Mouse (Mus musculus): Measurements from ENCODE around the gene St6galnac3.

Gene St6galnac3

GRCm38 (mm10) chr3:153472583-153473471 is 252.1 kb downstream of the St6galnac3 start:
- peak in 1 of 2 experiments; percentile 14 for DNase-seq (ENCODE audit: low spot score in 2 of 2)

DNA sequence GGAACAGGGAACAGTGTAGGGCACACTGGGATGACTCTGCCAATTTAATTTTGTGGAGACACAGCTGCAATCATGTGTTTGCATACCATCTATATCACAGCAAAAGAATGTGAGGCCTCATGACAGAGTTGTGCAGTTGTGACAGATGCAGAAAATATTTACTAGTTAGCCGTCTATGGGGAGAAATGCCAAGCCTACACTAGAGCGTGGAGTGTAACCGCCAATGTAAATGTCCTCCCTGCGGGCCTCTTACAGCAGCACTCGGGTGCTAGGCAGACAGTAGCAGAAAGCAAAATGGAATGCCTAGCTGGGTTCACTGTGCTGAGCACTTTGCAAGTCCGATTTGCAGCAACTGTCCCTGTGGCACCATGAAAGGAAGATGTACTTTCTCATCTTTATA is 261.1 kb downstream of the St6galnac3 start:
- DNase-seq (ENCODE audit: low spot score in 2 of 2), result no peak

GRCm38 (mm10) chr3:153460173-153460572 is 264.8 kb downstream of the St6galnac3 start:
- no peak for DNase-seq (ENCODE audit: low spot score in 2 of 2)

GRCm38 (mm10) chr3:153458593-153458992 is 266.4 kb downstream of the St6galnac3 start:
- DNase-seq (ENCODE audit: low spot score in 2 of 2), result no peak

GRCm38 (mm10) chr3:153457701-153458100 is 267.3 kb downstream of the St6galnac3 start:
- DNase-seq (ENCODE audit: low spot score in 2 of 2), result no peak

DNA sequence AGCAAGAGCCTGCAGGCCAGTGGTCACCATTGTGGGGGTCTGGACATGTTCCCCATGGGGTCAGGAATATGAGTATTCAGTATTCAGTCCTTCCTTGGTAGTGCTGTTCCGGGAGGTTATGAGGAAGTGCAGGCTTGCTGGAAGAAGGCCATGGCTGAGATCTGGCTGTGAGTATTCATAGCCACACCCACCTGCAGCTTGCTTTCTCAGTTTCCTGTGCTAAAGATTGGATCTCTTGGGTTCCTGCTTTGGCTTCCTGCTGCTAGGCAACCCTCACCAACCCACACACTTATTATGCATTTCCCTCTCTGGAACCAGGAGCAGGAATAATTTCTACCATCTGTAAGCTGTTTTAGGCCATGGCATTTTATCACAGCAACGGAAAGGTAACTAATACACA is 267.8 kb downstream of the St6galnac3 start:
- DNase-seq (ENCODE audit: low spot score in 2 of 2), result no peak

DNA sequence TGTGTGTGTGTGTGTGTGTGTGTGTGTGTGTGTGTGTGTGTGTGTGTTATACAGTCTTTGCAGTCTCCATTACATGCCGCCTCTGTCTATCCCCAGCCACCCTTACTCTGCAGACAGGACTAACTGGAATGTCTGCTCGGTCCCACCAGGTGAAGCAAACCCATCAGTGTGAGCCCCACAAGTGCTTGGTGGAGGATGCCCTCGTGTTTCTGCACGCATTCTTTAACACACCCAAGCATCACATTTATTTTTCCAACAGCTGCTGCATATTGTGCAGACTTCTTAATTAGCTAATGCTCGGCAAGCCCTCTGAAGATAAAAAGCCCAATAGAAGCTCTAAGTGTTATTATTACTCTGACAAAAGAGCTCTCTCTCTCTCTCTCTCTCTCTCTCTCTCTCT is 268.7 kb downstream of the St6galnac3 start:
- DNase-seq (ENCODE audit: low spot score in 2 of 2), result no peak

DNA sequence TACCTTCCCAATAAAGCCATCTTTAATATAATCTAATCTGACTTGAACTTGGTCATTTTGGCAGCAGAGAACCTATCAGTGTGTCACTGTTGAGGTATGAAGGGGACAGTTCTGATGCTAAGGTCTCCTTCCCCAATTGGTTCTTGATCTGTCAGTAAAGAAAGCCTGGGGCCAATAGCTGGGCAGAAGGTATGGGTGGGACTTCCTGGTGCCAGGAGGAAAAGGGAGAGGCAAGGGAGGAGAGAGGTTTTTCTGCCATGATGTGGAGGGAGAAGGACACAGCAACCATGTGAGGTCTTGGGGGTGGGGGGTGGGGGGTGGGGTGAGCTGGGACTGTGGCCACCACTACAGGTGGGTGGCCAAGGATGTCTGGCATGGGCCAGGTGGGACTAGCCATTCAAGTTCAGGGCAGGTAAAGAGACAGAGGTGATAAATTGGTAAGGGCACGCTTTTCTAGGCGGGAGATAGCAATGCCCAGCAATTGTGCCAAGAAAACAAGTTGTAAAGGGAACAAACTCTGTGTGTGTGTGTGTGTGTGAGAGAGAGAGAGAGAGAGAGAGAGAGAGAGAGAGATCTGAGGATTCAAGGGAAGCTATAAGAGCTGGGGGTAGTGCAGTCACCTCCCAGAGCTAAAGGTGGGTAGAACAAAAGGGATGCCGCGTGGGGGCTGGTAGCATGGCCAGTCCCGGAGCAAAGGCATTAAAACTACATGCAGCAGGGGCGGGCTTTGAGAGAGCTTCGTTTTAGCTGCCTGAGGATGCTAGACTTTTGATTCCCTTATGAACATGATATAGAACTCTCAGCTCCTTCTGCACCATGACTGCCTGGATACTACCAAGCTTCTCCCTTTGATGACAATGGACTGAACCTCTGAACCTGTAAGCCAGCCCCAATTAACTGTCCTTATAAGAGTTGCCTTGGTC is 271.6 kb downstream of the St6galnac3 start:
- DNase-seq (ENCODE audit: low spot score in 2 of 2), result no peak

DNA sequence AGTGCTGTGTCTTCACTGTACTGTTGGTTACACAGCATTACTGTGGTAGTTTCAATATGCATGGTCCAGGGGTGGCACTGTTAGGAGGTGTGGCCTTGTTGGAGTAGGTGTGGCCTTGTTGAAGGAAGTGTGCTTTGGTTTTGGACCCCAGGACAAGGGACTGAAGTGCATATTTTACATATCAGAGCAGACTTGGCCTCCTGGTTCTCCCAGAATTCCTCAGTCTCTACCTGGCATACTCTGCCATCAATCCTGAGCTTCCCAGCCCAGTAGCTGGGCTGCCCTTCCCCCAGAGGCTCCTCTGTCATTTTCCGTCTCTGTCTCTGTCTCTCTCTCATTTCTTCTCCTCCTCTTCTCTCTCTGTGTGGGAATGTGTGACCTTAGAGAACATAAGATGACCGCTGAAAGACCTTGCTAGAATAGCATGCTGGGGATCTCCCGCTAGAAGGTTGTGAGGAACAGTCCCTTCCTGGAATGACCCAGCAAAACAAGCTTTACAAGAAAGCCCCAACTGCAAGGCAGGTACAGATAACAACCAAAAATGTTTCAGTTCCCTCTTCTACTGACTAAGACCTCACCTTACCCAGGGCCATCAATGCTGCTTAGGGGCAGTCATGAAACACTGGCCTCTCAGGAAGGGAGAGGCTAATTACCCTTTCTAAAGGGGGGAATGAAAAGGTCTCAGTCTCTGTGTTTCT is 272.5 kb downstream of the St6galnac3 start:
- no peak for DNase-seq (ENCODE audit: low spot score in 2 of 2)

DNA sequence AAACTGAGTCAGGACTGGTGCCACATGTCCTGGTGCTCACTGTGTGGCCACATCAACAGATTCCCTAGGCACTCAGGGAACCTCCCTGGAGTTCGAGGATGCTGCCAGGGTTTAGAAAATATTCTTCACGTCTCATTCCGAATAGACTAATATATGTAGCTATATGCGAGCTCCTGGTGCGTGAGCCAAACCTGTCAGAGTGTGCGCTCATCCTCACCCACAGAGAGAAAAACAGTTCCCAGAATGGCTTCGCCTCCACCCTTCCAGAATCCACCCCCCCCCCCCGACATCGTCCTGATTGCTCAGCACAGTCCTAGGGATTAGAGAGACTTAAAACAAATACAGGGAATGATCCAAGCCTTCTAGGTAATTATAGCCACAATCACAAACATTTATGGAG is 283.6 kb downstream of the St6galnac3 start:
- DNase-seq (ENCODE audit: low spot score in 2 of 2), result peak; percentile 30 to 35

GRCm38 (mm10) chr3:153436076-153437021 is 288.6 kb downstream of the St6galnac3 start:
- no peak for DNase-seq (ENCODE audit: low spot score in 2 of 2)

GRCm38 (mm10) chr3:153433010-153433409 is 292.0 kb downstream of the St6galnac3 start:
- no peak for DNase-seq (ENCODE audit: low spot score in 2 of 2)

GRCm38 (mm10) chr3:153432053-153432816 is 292.7 kb downstream of the St6galnac3 start:
- no peak for DNase-seq (ENCODE audit: low spot score in 2 of 2)

- DNase-seq (ENCODE audit: low spot score in 2 of 2), result no peak
Observed at GRCm38 (mm10) chr3:153429840-153430239, 295.1 kb downstream of the St6galnac3 start.

- no peak for DNase-seq (ENCODE audit: low spot score in 2 of 2)
Observed at GRCm38 (mm10) chr3:153421918-153422290, 303.1 kb downstream of the St6galnac3 start.

GRCm38 (mm10) chr3:153421060-153421917 is 303.7 kb downstream of the St6galnac3 start:
- no peak for DNase-seq (ENCODE audit: low spot score in 2 of 2)

DNA sequence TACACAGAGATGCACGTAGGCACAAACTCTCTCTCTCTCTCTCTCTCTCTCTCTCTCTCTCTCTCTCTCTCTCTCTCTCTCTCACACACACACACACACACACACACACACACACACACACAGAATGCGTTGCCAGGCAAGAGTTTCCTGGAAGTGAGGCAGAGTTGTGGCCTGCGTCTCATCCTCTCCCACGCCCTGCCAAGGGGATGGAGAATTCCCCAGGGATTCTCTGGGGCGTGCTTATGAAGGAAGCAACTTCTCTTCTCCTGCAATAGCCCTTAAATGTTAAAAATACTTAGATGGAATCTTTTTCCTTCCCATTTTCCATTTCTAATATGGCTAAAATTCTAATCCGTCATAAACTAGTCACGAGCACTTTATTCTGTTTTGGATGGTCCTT is 305.6 kb downstream of the St6galnac3 start:
- no peak for DNase-seq (ENCODE audit: low spot score in 2 of 2)

- DNase-seq (ENCODE audit: low spot score in 2 of 2), result no peak
Observed at GRCm38 (mm10) chr3:153417001-153417400, 308.0 kb downstream of the St6galnac3 start.

GRCm38 (mm10) chr3:153416383-153416782 is 308.6 kb downstream of the St6galnac3 start:
- no peak for DNase-seq (ENCODE audit: low spot score in 2 of 2)
